Mouse (Mus musculus): ENCODE data around the gene Gm10198.

GRCm38 (mm10) chr13:111577177-111577576 lies 15.4 kb upstream of the Gm10198 start:
- no peak for TF ChIP-seq CTCF (IDR thresholded peaks at IDR 0.05; ENCODE audit: borderline replicate concordance, insufficient read depth, low read length)
- TF ChIP-seq POLR2A (IDR thresholded peaks at IDR 0.05; ENCODE audit: low read depth, low read length), result no peak
